Mouse (Mus musculus) MEL (cell line): ENCODE results near the gene Arsb.

Source experiments
- CHD1 ChIP-seq: IDR thresholded peaks from 2 replicates; pipeline ENCODE4 v1.6.1; 2012; ENCODE audit warnings: low read depth, mild to moderate bottlenecking, inconsistent platforms, low read length, improper control_type of control experiment
- CHD2 ChIP-seq: IDR thresholded peaks from 2 replicates; pipeline ENCODE4 v1.6.1; 2011; ENCODE audit warnings: low read length, improper control_type of control experiment
- CTCF ChIP-seq, 3 experiments: IDR thresholded peaks in 2 of 3; conservative IDR thresholded peaks in 1 of 3; 2 replicates each; pipeline ENCODE4 v1.5.1; 2011 to 2012; ENCODE audit warnings: low read length in 3 of 3, low read depth in 2 of 3, mild to moderate bottlenecking in 2 of 3, improper control_type of control experiment in 1 of 3, inconsistent platforms in 1 of 3, mixed read lengths in 1 of 3, moderate library complexity in 1 of 3; ENCODE audit not compliant: control insufficient read depth in 1 of 3, insufficient read depth in 1 of 3, poor library complexity in 1 of 3, severe bottlenecking in 1 of 3
- EP300 ChIP-seq, 2 experiments: IDR thresholded peaks; 2 replicates each; pipeline ENCODE4 v1.6.1; 2011; ENCODE audit warnings: improper control_type of control experiment in 2 of 2, low read length in 2 of 2, low read depth in 1 of 2, mild to moderate bottlenecking in 1 of 2
- GATA1 ChIP-seq: IDR thresholded peaks from 2 replicates; pipeline ENCODE4 v1.6.1; 2011; ENCODE audit warnings: low read depth, low read length, improper control_type of control experiment
- HCFC1 ChIP-seq: IDR thresholded peaks from 2 replicates; pipeline ENCODE4 v1.6.1; 2012; ENCODE audit warnings: low read depth, mild to moderate bottlenecking, inconsistent platforms, low read length, improper control_type of control experiment, moderate library complexity
- JUND ChIP-seq: IDR thresholded peaks from 2 replicates; pipeline ENCODE4 v1.6.1; 2011; ENCODE audit warnings: low read depth, mild to moderate bottlenecking, improper control_type of control experiment, low read length
- MAX ChIP-seq: IDR thresholded peaks from 2 replicates; pipeline ENCODE4 v1.6.1; 2011; ENCODE audit warnings: low read length, improper control_type of control experiment
- MXI1 ChIP-seq: IDR thresholded peaks from 2 replicates; pipeline ENCODE4 v1.6.1; 2011; ENCODE audit warnings: mild to moderate bottlenecking, low read depth, low read length, improper control_type of control experiment
- MYB ChIP-seq: IDR thresholded peaks from 2 replicates; pipeline ENCODE4 v1.6.1; 2011; ENCODE audit warnings: mild to moderate bottlenecking, low read depth, low read length, improper control_type of control experiment
- POLR2A ChIP-seq, 2 experiments: IDR thresholded peaks; 2 replicates each; pipeline ENCODE4 v1.6.1; 2011 to 2012; ENCODE audit warnings: low read length in 2 of 2, mild to moderate bottlenecking in 2 of 2, control low read depth in 1 of 2, improper control_type of control experiment in 1 of 2, low read depth in 1 of 2, moderate library complexity in 1 of 2; ENCODE audit not compliant: control insufficient read depth in 1 of 2, insufficient read depth in 1 of 2, poor library complexity in 1 of 2
- POLR2AphosphoS5 ChIP-seq: IDR thresholded peaks from 2 replicates; pipeline ENCODE4 v1.6.1; 2012; ENCODE audit warnings: low read depth, borderline replicate concordance, mild to moderate bottlenecking, inconsistent platforms, low read length, moderate library complexity, mixed read lengths
- ZKSCAN1 ChIP-seq: IDR thresholded peaks from 2 replicates; pipeline ENCODE4 v1.6.1; 2012; ENCODE audit warnings: low read depth, mild to moderate bottlenecking, inconsistent platforms, low read length, improper control_type of control experiment, moderate library complexity
- ZNF384 ChIP-seq: IDR thresholded peaks from 2 replicates; pipeline ENCODE4 v1.6.1; 2012; ENCODE audit warnings: low read depth, mild to moderate bottlenecking, inconsistent platforms, low read length, improper control_type of control experiment

DNA sequence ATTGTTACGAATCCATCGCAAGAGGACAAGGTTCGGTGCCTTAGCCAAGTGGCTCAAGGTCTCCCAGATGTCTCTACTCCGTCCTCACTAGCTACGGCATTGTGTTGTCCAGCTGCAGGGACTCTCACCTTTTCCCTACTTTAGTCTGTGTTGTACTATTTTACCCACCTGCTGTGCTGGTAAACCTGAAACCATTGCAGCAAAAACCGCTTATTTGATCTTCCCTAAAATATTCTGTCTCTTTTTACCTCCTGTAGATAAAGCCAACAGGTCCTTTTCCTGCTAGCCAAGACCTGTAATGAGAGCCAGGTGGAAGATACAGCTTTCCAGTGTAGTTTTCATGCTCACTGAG lies 58.8 kb downstream of the Arsb start:
- TF ChIP-seq GATA1 (no peak), CTCF (IDR thresholded peaks at IDR 0.05 in 2 of 3, conservative IDR thresholded peaks at IDR 0.05 in 1 of 3; ENCODE audit: control insufficient read depth in 1 of 3, insufficient read depth in 1 of 3, low read depth in 2 of 3, low read length in 3 of 3, poor library complexity in 1 of 3, severe bottlenecking in 1 of 3) (no peak), ZKSCAN1 (no peak), EP300 (IDR thresholded peaks at IDR 0.05; ENCODE audit: low read depth in 1 of 2, low read length in 2 of 2) (no peak), CHD2 (no peak), MAX (no peak), POLR2A (IDR thresholded peaks at IDR 0.05; ENCODE audit: control insufficient read depth in 1 of 2, insufficient read depth in 1 of 2, low read depth in 1 of 2, low read length in 2 of 2, poor library complexity in 1 of 2) (no peak), CHD1 (no peak), ZNF384 (no peak), POLR2AphosphoS5 (no peak), JUND (no peak), HCFC1 (no peak), MYB (no peak), MXI1 (no peak)
